Mouse (Mus musculus): ENCODE measurements at regions not wholly inside any gene's neighbourhood (a gene's known extent, or its start where the extent isn't known, plus 50 kb on each side); places are given as distances from the start of the nearest gene placed in this dataset.
"Not testable (repeated sequence)": the region's sequence is repeated elsewhere in the genome, so short reads cannot be mapped to it uniquely, and the experiment has no call there.

DNA sequence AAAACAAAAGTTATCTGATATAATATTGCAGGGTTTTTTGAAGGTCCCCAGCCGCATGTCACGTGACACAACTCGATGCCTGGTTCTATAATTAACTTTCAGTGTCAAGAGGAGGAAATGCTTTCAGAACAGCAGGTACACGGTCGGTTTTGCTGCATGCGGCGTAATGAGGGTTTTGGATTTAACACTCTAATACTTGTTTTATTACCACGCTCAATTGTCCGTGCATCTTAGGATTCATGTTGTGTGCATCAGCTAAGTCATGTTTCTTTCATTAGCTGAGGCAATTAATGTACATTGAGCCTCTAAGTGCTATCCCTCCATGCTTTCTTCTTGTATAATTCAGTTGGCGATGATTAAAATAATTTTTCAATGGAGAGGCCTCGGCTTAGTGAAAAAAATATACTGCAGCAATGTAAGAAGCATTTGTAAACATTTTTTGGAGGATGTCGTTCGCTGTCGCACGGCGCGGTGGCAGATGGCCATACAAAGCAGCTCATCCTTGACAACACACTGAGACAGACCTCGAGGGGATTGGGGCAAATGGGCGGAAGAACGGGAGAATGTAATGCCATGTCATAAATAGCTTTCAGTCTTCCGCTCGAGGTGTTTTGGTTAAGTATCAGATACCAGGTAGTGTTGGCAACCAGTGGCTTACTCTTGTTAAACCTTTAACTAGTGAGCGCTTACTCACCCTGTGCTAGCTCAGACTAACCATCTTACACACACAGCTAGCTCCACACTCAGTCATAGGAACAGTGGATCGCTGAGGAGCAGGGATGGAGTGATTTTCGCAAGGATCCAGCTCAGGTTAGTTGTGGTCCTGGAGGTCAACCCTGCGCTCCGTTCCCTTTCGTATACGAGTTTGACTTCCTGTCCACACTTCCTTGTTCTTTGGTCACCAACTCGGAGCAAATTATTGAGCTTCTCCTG is 130.2 kb upstream of the Rhobtb1 start:
- DNase-seq: no peak
- intact Hi-C loops (cut with DNase I): no loop called here

DNA sequence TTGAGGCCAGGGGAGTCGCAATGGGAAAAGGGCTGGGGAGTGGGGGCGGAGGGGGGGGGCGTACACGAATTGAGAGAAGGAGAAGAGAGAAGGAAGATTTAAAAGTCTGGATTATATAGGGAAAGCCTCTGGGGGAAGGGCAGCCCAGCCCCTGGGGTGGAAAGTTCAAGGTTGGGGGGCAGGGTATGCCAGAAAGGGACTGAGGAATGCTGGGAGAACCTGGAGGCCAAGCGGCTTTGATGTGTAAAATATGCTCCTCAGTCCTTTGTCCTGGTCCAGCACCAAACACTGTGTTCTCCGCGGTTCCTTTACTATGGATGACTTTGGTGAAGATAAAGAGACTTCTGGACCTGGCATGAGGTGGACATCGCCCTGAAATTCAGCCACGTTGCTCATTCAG is 117.8 kb upstream of the Rhobtb1 start:
- DNase-seq: no peak
- intact Hi-C loops (cut with DNase I): no loop called here

DNA sequence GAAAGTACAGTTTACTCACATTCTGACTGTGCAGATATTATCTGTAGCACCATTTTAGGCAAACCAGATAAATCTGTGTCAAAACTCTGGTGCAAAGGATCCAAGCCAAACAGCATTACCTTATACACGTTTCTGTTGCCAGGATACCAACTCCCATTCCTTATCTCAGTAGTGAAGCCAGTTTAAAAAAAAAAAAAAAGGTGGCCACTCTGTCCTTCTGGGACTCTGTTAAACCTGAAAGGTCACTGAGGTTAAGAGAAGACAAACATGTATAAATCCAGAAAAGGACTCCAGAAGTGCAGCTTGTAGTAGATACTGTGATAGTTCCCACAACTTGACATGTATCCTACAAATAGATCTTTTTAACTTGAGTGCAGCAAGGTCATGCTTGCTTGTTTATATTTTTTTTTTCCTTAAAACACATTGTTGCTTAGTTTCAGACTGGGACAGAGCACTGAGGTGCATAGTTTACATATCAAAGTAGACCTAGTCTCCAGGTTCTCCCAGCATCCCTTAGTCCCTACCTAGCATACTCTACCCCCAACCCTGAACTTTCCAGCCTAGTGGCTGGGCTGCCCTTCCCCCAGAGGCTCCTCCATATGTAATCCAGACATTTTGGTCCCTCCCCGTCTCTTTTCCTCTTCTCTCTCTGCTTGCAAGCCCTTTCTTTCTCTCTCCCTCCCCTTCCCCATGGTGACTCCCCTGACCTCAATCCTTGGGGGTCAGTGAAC is 116.7 kb upstream of the Rhobtb1 start:
- DNase-seq: no peak

DNA sequence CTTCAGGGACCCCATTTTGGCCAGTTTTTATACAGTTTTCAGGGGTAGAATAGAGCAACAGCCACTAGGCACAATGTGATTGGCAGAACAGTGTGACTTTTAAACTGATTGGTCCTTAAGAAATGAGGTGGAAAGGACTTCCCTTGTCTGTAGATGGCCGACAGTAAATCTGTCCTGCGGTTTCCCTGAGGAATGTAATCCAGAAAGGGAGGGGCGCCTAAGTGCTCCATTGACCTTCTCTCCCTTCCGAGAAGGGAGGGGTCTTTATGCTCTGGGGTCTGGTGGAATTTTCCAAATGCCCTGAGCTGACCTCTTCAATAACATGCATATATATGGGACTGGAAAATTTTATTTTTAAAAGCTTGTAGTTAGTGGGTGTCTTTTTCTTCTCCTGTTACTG is 115.7 kb upstream of the Rhobtb1 start:
- intact Hi-C loops (cut with DNase I); DNase-seq: not testable (repeated sequence)

More for the DNA sequence above, 116.7 kb upstream of the Rhobtb1 start:
- intact Hi-C loops (cut with DNase I): no loop called here

DNA sequence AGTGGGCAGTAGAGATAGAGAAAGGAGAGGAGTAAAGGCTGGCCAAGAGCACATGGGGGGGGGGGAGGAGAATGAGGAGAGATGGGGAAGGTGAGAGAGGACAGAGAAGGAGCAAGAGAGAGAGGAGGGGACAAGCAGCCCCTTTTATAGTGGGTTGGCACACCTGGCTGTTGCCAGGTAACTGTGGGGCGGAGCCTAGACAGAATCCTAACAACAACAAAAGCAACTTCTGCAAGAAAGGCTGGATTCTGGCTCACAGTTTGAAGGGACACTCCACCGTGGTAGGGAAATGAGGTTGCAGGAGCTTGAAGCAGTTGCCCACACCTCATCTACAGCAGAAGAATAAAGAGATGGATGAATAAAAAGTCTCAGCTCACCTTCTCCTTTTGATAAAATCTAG is 115.1 kb upstream of the Rhobtb1 start:
- intact Hi-C loops (cut with DNase I): no loop called here

DNA sequence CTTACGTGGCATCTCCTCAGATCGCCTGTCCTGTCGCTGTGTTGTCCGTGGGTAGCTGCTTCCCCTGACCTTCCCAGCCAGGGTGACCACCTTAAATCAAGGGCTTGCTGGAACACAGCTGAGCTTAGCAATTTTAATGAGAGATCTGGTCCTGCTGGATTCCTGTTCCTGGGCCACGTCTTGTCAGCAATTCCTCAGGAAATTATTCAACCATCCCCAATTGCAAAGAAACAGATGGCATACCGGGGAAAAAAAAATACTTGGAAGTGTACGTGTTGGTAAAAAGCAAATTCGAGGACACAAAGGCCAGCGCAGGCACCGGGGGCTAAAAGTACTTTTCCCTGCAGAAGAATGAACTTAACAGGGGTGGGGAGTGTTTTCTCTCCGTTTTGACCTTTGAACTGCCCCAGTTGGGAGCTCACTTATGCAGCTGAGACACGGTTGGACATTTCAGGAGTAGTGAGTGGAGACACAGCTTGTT is 107.0 kb upstream of the Rhobtb1 start:
- DNase-seq: no peak
- intact Hi-C loops (cut with DNase I): no loop called here

More for the DNA sequence above, 115.1 kb upstream of the Rhobtb1 start:
- no peak for DNase-seq

DNA sequence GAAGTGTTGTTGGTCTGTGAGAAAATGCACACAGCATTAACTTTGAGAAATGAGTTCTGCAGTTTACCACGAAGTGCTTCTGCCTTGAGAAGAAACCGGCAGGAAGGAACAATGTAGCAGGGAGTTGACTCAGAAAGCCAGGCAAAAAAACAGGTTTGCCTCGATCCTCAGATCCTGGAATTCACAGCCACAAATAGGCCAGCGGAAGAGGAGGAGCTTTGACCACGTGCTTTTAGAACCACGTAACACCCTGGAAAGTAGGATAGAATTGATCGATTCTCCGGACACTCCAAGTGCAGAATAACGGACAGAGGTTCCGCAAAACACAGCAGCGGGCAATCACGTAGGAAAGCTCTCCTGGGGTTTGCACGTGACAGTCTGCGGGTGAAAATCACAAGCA is 106.0 kb upstream of the Rhobtb1 start:
- no peak for DNase-seq

DNA sequence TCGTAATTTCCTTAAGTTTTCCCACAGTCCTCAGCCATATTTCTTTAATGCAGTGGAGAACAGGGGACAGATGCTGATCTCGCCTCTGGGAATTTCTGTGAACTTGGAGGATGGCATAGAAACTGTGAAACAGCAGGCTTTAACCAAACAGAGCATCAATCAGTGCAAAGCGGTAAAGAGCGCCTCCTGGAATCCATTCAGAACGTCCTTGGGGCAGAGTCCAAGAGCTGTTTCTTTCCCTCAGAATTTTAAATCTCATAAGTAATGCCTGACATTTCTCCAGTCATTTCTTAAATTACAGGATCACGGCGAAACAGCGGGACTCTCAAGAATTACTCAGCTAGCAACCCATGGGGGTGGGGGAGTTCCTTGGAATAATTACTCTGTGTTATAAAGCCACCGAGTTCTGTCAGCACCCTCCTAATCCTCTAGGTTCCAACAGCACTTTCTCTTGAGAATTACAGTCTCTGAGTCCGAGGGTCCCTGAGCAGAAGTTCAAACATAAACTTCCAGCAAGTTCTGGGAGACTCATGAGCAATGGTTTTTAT is 105.2 kb upstream of the Rhobtb1 start:
- DNase-seq: no peak

More for the DNA sequence above, 106.0 kb upstream of the Rhobtb1 start:
- intact Hi-C loops (cut with DNase I): no loop called here

DNA sequence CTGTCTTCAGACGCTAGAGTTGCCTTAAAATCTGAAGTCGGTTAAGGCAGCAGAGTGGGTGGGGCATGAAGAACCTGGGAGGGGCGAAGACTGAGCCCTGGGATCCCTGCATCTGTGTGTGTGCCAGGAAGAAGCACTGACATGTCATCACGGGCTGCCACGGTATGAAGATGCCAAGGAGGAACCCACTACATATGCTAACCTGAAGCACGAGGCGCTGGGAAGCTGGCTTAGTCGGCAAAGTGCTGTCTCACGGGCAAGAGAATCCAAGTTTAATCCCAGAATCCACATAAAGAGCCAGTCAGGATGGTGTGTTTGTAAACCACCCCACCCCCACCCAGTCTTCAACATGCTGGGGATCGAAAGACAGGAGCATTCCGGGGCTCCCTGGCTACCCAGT is 73.2 kb upstream of the Rhobtb1 start:
- intact Hi-C loops (cut with DNase I): no loop called here
- no peak for DNase-seq

More for the DNA sequence above, 105.2 kb upstream of the Rhobtb1 start:
- intact Hi-C loops (cut with DNase I): no loop called here

DNA sequence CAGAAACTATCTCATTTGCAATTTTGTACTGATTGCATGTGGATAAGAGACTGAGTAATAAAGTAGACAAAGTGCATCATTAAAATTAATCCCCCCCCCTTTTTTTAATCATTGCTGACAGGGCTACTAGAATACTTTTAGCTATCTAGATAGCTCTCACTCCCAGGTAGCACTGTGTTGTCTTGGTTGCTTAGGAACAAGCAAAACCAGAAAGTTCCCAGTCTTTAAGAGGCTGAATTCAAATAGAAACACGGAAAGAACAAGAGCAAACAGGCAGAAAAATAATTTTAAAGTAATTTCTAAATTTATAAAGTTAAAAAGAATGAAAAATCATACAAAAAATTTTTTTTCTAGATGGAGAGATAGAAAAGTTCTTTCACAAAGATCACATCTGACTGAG is 65.0 kb upstream of the Rhobtb1 start:
- intact Hi-C loops (cut with DNase I): no loop called here
- no peak for DNase-seq

DNA sequence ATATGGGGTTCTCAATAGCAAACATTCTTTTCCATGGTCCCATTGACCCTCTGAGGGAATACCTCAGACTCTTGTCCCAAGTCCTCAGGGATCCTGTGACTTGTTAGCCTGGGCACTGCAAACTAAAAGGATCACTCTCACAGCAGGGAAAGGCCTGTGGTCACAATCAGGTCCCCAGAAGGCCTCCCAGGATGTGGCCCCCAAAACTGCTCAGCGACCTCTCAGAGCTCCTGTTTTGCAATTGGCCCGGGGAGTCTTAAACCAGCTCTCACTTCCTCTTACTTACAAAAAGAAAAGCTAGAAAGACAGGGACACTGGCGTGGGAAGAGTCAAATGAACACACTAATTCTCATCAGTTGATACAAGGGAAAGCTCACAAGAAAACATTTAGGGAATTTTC is 59.4 kb upstream of the Rhobtb1 start:
- intact Hi-C loops (cut with DNase I): no loop called here
- no peak for DNase-seq

DNA sequence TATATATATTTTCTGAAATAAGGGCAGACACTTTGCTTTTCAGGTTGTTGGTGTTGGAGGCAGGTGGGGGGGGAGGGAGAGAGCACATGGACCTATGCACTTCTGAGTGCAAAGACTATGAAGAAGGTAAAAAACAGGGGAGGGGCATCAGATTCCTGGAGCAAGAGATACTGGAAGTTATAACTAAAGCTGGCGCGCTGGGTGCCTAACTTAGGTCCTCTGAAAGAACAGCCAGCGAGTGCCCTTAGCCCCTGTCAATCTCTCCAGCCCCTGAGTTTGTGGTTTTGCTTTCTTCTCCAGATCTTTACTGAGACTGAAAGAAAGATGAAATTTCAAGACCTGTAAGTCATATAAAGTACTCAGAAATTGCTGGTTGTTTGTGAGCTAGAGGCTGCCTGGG is 51.2 kb upstream of the Rhobtb1 start:
- DNase-seq: no peak
- intact Hi-C loops (cut with DNase I): no loop called here

DNA sequence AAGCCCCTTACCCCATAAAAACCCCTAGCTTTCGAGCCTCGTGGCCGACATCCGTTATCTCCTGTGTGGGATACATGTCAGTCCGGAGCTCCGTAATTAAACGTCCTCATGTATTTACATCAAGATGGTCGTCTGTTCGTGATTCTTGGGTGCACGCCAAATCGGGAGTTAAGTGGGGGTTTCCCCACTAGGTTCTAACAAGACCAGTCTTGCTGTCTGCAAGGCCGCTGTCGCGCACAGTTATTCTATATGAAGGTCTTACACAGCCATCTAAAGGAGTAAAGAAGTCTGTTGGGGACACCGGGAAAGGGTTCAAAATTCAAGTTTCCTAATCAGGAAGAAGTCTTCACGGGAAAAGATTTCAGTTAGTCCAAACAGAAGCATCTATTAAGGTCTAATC is 50.5 kb upstream of the Rhobtb1 start:
- DNase-seq; intact Hi-C loops (cut with DNase I): not testable (repeated sequence)
